Mouse (Mus musculus): ENCODE results near the gene Amy2a5.
"Not testable (repeated sequence)": the region's sequence is repeated elsewhere in the genome, so short reads cannot be mapped to it uniquely, and the experiment has no call there.

Gene Amy2a5

GRCm38 (mm10) chr3:113258737-113259136 lies at the start of gene Amy2a5:
TSS of gene Amy2a5 (minus strand) at chr3:113258837.
- in situ Hi-C loops (cut with MboI, MseI), result loop anchor here (10.0 kb wide), 1 partner anchor 276 kb away; the partner anchor contains the start of gene Amy2a1

DNA sequence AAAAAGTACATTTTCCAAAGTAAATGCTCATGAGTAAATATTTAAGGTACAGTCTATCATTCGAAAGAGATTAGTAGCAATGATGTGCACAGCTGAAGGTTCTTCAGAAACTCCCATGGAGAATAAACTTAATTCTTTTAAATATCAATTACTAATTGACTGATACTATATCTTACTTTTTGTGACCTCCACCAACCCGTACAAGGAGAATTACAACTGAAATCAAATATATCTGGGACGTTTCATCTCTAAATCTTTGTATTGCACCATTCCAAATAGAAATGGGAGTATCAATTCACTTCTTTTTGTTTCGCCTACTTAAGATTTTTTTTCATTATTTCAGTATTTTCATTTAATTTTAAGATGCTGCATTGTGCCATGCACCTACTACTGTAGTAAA lies 32.7 kb upstream of the Amy2a5 start, which contains the start of gene Amy2a4:
Amy2a4 (minus strand) TSS at position 101 of the 400 bp plus-strand sequence.
- in situ Hi-C loops (cut with MboI, MseI), result not testable (repeated sequence)

DNA sequence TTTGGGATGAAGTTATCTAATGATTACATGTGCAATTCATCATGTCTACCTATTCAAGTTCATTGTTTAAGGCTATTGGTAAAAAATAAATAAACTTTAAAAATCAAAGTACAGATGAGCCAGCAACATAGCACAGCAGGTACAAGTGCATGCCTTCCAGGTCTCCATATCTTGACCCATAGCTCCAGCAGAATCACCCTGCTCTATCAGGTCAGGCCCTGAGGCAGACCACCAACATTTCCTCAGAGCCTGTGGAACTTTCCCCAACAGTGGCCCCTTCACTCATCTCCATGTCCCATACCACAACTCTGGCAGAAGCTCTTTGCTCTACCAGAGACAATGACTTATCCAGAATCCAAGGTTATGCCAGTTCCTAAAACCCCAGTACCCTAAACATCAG lies 21.6 kb upstream of the Amy2a5 start:
- in situ Hi-C loops (cut with MboI, MseI), result not testable (repeated sequence)

GRCm38 (mm10) chr3:113279586-113279985 lies 20.9 kb upstream of the Amy2a5 start:
- in situ Hi-C loops (cut with MboI, MseI), result not testable (repeated sequence)

DNA sequence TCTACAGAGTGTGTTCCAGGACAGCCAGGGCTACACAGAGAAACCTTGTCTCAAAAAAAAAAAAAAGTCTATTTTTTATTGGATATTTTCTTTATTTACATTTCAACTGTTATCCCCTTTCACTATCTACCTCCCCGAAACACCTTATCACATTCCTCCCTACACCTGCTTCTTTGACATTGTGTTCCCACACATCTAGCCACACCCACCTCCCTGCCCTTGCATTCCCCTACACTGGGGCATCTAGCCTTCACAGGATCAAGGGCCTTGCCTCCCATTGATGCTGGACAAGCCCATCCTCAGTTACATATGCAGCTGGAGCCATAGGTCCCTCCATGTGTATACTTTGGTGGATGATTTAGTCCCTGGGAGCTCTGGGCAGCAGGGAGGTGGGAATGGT lies 31.5 kb downstream of the Amy2a5 start:
- in situ Hi-C loops (cut with MboI, MseI), result no loop called here
